Mouse (Mus musculus): ENCODE results near the gene Spa17. TPM values are rescaled to one million over a fixed set of nuclear protein-coding genes. Genes with fewer than 3 reads are reported as not detected.

Gene Spa17
- polyA plus RNA-seq, 1 experiment from 2014 or later, result 5.3 TPM

DNA sequence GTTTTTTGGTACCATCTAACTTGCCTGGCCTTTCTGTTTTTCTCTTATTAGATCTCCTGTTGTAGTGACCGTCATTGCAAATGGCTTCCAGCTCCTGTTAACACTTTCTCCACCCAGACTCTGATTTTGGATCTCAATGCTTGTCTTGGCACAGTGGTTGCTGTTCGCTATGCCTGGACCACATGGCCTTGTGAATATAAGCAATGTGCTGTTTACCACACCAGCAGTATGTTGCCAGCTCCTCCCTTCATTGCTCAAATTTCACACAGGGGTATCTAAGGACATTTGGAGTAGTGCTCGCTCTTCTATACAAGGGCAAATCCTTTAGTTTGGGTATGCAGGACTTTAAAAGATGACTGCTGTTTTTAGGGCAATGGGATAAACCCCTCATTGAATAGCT, 32.7 kb upstream of the Spa17 start:
- Histone ChIP-seq H3K4me2 (replicated peaks; ENCODE audit: low read depth, low read length) (no peak overlapping the region), H3K9ac (replicated peaks; ENCODE audit: low read depth, low read length) (no peak overlapping the region), H3K36me3 (ENCODE audit: control insufficient read depth, insufficient read depth, low read length) (peaks cover 29% of the 10 kb centered on the region), H3K27me3 (ENCODE audit: control insufficient read depth, insufficient read depth, low read length) (no peaks in the 10 kb centered on the region), H3K27ac (ENCODE audit: low read length) (no peak overlapping the region), H3K4me3 (ENCODE audit: low read depth, low read length) (no peak overlapping the region), H3K4me1 (ENCODE audit: control insufficient read depth, insufficient read depth, low read length) (no peaks in the 10 kb centered on the region), H3K9me3 (ENCODE audit: control insufficient read depth, low read depth, low read length) (no peaks in the 10 kb centered on the region)
- ATAC-seq (ENCODE audit: insufficient number of reproducible peaks, insufficient read depth, low FRiP score, low read depth), result no peak
- WGBS, result 86% methylated on average over 3 of the region's 3 CpGs

DNA sequence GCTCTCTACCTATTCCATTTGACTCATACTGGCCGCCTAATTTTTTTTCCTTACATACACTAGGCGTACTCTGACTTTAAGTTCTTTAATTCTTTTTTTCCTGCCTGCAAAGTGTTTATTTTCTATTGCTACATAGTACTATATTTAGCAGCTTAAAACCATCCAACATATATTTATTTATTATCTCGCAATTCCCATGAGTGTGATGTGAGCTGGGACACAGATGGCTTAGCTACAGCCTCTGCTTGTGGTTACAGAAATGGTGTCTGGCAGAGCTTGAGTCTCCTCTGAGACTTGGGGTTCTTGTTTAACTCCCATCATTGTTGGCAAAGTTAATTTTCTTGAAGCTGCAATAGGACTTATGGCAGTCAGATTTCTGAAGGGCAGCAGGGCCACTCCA, 25.2 kb upstream of the Spa17 start:
- H3K9me3 ChIP-seq (ENCODE audit: control insufficient read depth, low read depth, low read length), result no peaks in the 10 kb centered on the region
- WGBS, result 88% methylated on average over 3 of the region's 3 CpGs
- H3K27me3 ChIP-seq (ENCODE audit: control insufficient read depth, insufficient read depth, low read length), result no peaks in the 10 kb centered on the region
- H3K4me3 ChIP-seq (ENCODE audit: low read depth, low read length), result no peak overlapping the region
- ATAC-seq (ENCODE audit: insufficient number of reproducible peaks, insufficient read depth, low FRiP score, low read depth), result no peak
- H3K36me3 ChIP-seq (ENCODE audit: control insufficient read depth, insufficient read depth, low read length), result no peaks in the 10 kb centered on the region
- no peaks in the 10 kb centered on the region for H3K4me1 ChIP-seq (ENCODE audit: control insufficient read depth, insufficient read depth, low read length)
- H3K27ac ChIP-seq (ENCODE audit: low read length), result no peak overlapping the region
- no peak overlapping the region for H3K9ac ChIP-seq (replicated peaks; ENCODE audit: low read depth, low read length)
- H3K4me2 ChIP-seq (replicated peaks; ENCODE audit: low read depth, low read length), result no peak overlapping the region

DNA sequence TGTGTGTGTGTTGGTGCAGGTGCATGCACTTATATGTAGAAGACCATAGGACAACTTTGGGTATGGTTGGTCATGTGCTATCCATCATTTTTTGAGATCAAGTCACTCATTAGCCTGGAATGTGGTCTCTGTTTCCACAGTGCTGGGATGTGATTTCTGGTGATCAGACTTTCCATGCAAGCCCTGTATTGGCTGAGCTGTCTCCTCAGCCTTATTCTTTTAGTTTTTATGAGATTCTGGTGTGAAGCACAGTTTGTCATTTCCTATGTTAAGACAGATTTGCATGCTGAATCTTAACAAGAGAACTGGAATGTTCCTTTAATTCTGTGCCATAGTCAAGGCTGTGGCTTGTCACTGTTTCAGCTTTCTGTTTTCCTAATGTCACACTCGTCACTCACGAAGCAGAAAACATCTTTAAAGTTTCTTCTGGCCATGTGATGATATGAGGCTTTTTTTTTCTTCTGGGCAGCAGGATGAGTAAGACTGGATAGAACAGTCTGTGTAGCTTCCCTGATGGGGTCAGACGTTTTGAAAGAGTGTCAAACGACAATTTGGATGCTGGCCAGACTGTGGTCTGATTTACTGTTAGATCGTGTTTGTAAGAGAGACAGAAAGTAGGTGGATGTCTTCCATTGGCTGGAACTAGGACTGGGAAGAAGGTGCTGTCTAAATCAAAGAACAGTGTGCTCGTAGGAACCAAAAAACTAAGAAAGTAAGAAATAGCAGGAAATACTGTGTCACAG, 23.4 kb upstream of the Spa17 start:
- no peak overlapping the region for H3K27ac ChIP-seq (ENCODE audit: low read length)
- H3K27me3 ChIP-seq (ENCODE audit: control insufficient read depth, insufficient read depth, low read length), result no peaks in the 10 kb centered on the region
- no peaks in the 10 kb centered on the region for H3K9me3 ChIP-seq (ENCODE audit: control insufficient read depth, low read depth, low read length)
- H3K4me3 ChIP-seq (ENCODE audit: low read depth, low read length), result no peak overlapping the region
- no peaks in the 10 kb centered on the region for H3K4me1 ChIP-seq (ENCODE audit: control insufficient read depth, insufficient read depth, low read length)
- 49% methylated on average over 6 of the region's 6 CpGs for WGBS
- no peak overlapping the region for H3K4me2 ChIP-seq (replicated peaks; ENCODE audit: low read depth, low read length)
- H3K9ac ChIP-seq (replicated peaks; ENCODE audit: low read depth, low read length), result no peak overlapping the region
- ATAC-seq (ENCODE audit: insufficient number of reproducible peaks, insufficient read depth, low FRiP score, low read depth), result no peak
- no peaks in the 10 kb centered on the region for H3K36me3 ChIP-seq (ENCODE audit: control insufficient read depth, insufficient read depth, low read length)

DNA sequence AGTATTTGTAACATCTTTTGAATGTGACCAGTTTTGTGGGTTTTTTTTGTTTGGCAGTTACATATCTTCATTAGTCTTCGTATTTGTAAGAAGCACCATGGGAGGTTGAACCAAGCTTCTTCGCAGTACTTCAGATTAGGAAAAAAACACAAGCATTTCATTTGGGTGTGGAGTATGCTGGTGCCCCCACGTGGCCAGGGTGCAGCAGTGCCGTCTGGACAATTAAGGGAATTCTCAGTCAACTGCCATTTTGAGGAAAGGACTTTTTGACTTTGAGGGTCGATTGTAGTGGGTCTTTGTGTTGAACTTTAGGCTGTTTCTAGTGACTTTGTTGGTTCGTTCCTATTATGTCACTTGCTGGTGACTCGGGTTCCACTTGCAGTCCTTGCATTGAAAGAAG, 22.8 kb upstream of the Spa17 start:
- no peaks in the 10 kb centered on the region for H3K9me3 ChIP-seq (ENCODE audit: control insufficient read depth, low read depth, low read length)
- H3K9ac ChIP-seq (replicated peaks; ENCODE audit: low read depth, low read length), result no peak overlapping the region
- WGBS, result 23% methylated on average over 7 of the region's 7 CpGs
- no peaks in the 10 kb centered on the region for H3K36me3 ChIP-seq (ENCODE audit: control insufficient read depth, insufficient read depth, low read length)
- ATAC-seq (ENCODE audit: insufficient number of reproducible peaks, insufficient read depth, low FRiP score, low read depth), result no peak
- H3K27me3 ChIP-seq (ENCODE audit: control insufficient read depth, insufficient read depth, low read length), result no peaks in the 10 kb centered on the region
- no peak overlapping the region for H3K4me3 ChIP-seq (ENCODE audit: low read depth, low read length)
- H3K4me2 ChIP-seq (replicated peaks; ENCODE audit: low read depth, low read length), result no peak overlapping the region
- no peak overlapping the region for H3K27ac ChIP-seq (ENCODE audit: low read length)
- no peaks in the 10 kb centered on the region for H3K4me1 ChIP-seq (ENCODE audit: control insufficient read depth, insufficient read depth, low read length)

DNA sequence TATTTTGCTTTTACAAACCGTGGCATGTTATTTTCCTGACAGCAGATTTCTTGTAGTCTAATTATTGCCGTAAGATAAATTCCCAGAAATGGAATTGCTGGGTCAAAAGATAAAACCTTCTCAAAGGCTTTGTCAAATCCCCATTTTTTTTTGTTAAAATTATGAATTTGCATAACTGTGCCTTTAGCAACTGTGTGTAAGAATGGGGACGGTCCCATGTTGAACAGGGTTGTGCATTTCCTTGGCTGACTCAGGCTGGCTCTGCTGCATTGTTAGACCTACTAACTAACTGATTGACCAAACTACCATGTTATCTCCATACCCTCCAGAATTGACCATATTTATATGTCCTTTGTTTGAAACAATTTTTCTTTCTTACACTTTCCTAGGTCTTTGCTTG, 20.7 kb upstream of the Spa17 start:
- H3K4me1 ChIP-seq (ENCODE audit: control insufficient read depth, insufficient read depth, low read length), result no peaks in the 10 kb centered on the region
- no peaks in the 10 kb centered on the region for H3K9me3 ChIP-seq (ENCODE audit: control insufficient read depth, low read depth, low read length)
- no peak overlapping the region for H3K27ac ChIP-seq (ENCODE audit: low read length)
- H3K36me3 ChIP-seq (ENCODE audit: control insufficient read depth, insufficient read depth, low read length), result no peaks in the 10 kb centered on the region
- H3K4me2 ChIP-seq (replicated peaks; ENCODE audit: low read depth, low read length), result no peak overlapping the region
- 92% methylated on average over 3 of the region's 3 CpGs for WGBS
- no peak overlapping the region for H3K4me3 ChIP-seq (ENCODE audit: low read depth, low read length)
- no peak for ATAC-seq (ENCODE audit: insufficient number of reproducible peaks, insufficient read depth, low FRiP score, low read depth)
- H3K27me3 ChIP-seq (ENCODE audit: control insufficient read depth, insufficient read depth, low read length), result no peaks in the 10 kb centered on the region
- H3K9ac ChIP-seq (replicated peaks; ENCODE audit: low read depth, low read length), result no peak overlapping the region

DNA sequence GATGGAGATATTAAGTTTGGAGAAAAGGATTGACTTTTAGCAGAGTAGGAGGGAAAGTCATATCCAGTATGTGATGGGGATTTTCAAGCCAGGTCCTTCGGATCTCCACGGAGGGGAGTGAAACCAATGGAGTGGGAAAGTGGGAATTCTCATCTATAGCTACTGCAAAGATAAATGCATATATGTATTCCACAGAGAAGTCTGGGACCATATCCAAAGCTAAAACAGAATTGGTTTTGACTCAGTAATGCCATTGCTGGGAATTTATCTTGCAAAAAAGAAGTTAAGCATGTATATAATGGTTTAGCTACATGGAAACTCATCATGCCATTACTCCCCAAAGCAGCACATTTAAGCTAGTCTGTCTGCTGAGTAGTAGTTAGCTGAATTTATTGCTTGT, 18.8 kb upstream of the Spa17 start:
- H3K4me2 ChIP-seq (replicated peaks; ENCODE audit: low read depth, low read length), result no peak overlapping the region
- no peak overlapping the region for H3K9ac ChIP-seq (replicated peaks; ENCODE audit: low read depth, low read length)
- H3K27ac ChIP-seq (ENCODE audit: low read length), result no peak overlapping the region
- no peaks in the 10 kb centered on the region for H3K4me1 ChIP-seq (ENCODE audit: control insufficient read depth, insufficient read depth, low read length)
- no peaks in the 10 kb centered on the region for H3K36me3 ChIP-seq (ENCODE audit: control insufficient read depth, insufficient read depth, low read length)
- 79% methylated on average over 2 of the region's 2 CpGs for WGBS
- no peaks in the 10 kb centered on the region for H3K27me3 ChIP-seq (ENCODE audit: control insufficient read depth, insufficient read depth, low read length)
- H3K9me3 ChIP-seq (ENCODE audit: control insufficient read depth, low read depth, low read length), result no peaks in the 10 kb centered on the region
- H3K4me3 ChIP-seq (ENCODE audit: low read depth, low read length), result no peak overlapping the region
- ATAC-seq (ENCODE audit: insufficient number of reproducible peaks, insufficient read depth, low FRiP score, low read depth), result no peak

DNA sequence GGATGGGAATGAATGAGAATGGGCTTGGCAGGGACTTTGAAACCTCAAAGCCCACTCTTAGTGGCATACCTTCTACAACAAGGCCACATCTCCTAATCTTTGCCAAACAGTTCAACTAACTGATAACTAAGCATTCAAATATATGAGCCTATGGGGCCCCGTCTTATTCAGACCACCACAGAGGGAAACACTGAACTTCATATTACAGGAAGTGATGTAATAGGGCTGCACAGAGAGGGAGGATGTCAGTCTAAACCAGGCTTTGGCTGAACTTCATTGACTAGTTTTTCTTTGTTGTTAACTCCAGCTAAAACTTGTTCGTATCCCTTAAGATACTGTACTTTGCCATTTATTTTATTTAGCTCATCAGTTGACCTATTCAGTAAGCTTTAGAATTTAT, 16.4 kb upstream of the Spa17 start:
- H3K4me3 ChIP-seq (ENCODE audit: low read depth, low read length), result no peak overlapping the region
- no peaks in the 10 kb centered on the region for H3K27me3 ChIP-seq (ENCODE audit: control insufficient read depth, insufficient read depth, low read length)
- H3K27ac ChIP-seq (ENCODE audit: low read length), result no peak overlapping the region
- ATAC-seq (ENCODE audit: insufficient number of reproducible peaks, insufficient read depth, low FRiP score, low read depth), result no peak
- no peaks in the 10 kb centered on the region for H3K36me3 ChIP-seq (ENCODE audit: control insufficient read depth, insufficient read depth, low read length)
- H3K4me1 ChIP-seq (ENCODE audit: control insufficient read depth, insufficient read depth, low read length), result no peaks in the 10 kb centered on the region
- no peak overlapping the region for H3K9ac ChIP-seq (replicated peaks; ENCODE audit: low read depth, low read length)
- no peaks in the 10 kb centered on the region for H3K9me3 ChIP-seq (ENCODE audit: control insufficient read depth, low read depth, low read length)
- WGBS, result 79% methylated on average over 2 of the region's 2 CpGs
- no peak overlapping the region for H3K4me2 ChIP-seq (replicated peaks; ENCODE audit: low read depth, low read length)

DNA sequence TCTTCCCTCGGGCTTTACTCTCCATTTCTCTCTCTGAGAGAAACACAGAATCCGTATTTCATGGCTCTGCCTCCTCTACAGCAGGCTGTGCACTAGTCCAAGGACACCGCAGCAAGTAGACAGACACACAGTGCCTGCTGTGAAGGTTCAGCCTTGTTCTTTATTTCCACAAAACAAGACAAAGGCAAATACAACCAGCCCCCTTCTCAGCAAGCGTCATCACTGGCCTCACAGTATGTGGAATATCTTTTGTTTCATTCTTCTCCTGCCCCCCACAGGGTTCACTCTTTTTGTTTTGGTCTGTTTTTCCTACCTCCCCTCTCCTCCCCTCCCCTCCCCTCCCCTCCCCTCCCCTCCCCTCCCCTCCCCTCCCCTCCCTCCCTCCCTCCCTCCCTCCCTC, 15.1 kb upstream of the Spa17 start:
- H3K27ac ChIP-seq (ENCODE audit: low read length), result no peak overlapping the region
- no peak overlapping the region for H3K4me3 ChIP-seq (ENCODE audit: low read depth, low read length)
- 69% methylated on average over 4 of the region's 4 CpGs for WGBS
- no peak for ATAC-seq (ENCODE audit: insufficient number of reproducible peaks, insufficient read depth, low FRiP score, low read depth)
- no peaks in the 10 kb centered on the region for H3K27me3 ChIP-seq (ENCODE audit: control insufficient read depth, insufficient read depth, low read length)
- H3K9me3 ChIP-seq (ENCODE audit: control insufficient read depth, low read depth, low read length), result no peaks in the 10 kb centered on the region
- no peak overlapping the region for H3K9ac ChIP-seq (replicated peaks; ENCODE audit: low read depth, low read length)
- no peaks in the 10 kb centered on the region for H3K4me1 ChIP-seq (ENCODE audit: control insufficient read depth, insufficient read depth, low read length)
- H3K36me3 ChIP-seq (ENCODE audit: control insufficient read depth, insufficient read depth, low read length), result no peaks in the 10 kb centered on the region
- H3K4me2 ChIP-seq (replicated peaks; ENCODE audit: low read depth, low read length), result no peak overlapping the region

DNA sequence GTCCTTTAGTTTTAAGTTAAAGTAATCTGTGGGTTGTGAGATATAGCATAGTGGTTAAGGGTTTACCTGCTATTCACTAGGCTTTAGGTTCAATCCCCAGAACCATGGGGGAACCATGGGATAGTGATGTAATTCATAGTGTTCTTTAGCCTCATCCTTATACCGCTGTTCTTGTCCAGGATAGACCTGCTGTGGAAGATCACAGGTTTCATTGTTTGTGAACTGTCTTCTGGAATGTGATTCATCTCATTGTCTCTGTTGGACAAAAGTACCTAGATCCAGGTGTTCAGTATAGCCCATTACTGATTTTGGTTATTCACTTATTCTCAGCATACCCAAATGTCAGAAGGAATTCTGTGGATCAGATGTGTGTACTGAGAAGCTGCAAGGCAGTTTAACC, 13.7 kb upstream of the Spa17 start:
- 90% methylated on average over 1 of the region's 1 CpGs for WGBS
- no peaks in the 10 kb centered on the region for H3K4me1 ChIP-seq (ENCODE audit: control insufficient read depth, insufficient read depth, low read length)
- H3K9ac ChIP-seq (replicated peaks; ENCODE audit: low read depth, low read length), result no peak overlapping the region
- H3K4me2 ChIP-seq (replicated peaks; ENCODE audit: low read depth, low read length), result no peak overlapping the region
- no peak overlapping the region for H3K4me3 ChIP-seq (ENCODE audit: low read depth, low read length)
- no peaks in the 10 kb centered on the region for H3K27me3 ChIP-seq (ENCODE audit: control insufficient read depth, insufficient read depth, low read length)
- ATAC-seq (ENCODE audit: insufficient number of reproducible peaks, insufficient read depth, low FRiP score, low read depth), result no peak
- H3K9me3 ChIP-seq (ENCODE audit: control insufficient read depth, low read depth, low read length), result no peaks in the 10 kb centered on the region
- H3K27ac ChIP-seq (ENCODE audit: low read length), result no peak overlapping the region
- no peaks in the 10 kb centered on the region for H3K36me3 ChIP-seq (ENCODE audit: control insufficient read depth, insufficient read depth, low read length)
